Mouse (Mus musculus): ENCODE measurements around the gene Ccdc172.

DNA sequence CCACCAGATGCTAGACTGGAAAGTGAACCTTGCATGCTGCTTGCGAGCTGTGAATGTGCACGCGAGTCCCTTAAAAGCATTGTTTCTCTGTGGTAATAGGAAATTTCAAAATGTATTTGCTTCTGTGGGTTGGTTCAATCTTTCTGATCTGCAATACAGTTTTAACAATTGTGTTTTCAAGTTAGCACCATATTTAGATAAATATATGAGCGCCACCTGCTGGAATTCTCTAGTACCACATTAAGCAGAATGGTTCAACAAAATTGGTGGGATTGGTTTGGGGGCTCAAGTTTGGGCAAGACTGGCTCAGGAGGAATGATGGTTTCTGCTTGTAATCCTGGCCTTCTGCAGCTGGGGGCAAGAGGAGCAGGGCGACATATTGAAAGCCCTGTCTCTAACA is 46.6 kb downstream of the Ccdc172 start:
- TF ChIP-seq CTCF (IDR thresholded peaks at IDR 0.05) (peak; percentile 82), POLR2A (IDR thresholded peaks at IDR 0.05; ENCODE audit: insufficient read depth, low read depth, low read length) (no peak), EP300 (IDR thresholded peaks at IDR 0.05; ENCODE audit: insufficient read depth, low read depth, low read length) (no peak)
